Mouse (Mus musculus) ES-E14 (cell line): ENCODE results near the gene Ccdc175.

Experiments
- CHD2 ChIP-seq: IDR thresholded peaks from 2 replicates; pipeline ENCODE4 v1.6.1; 2014; ENCODE audit warnings: mild to moderate bottlenecking, low read depth, low read length, inconsistent platforms
- HCFC1 ChIP-seq: IDR thresholded peaks from 2 replicates; pipeline ENCODE4 v1.6.1; 2012; ENCODE audit warnings: low read length, inconsistent platforms, borderline replicate concordance; ENCODE audit not compliant: insufficient read depth
- MAFK ChIP-seq: IDR thresholded peaks from 2 replicates; pipeline ENCODE4 v1.6.1; 2014; ENCODE audit warnings: mild to moderate bottlenecking, low read depth, low read length, inconsistent platforms; ENCODE audit not compliant: insufficient read depth
- ZNF384 ChIP-seq: IDR thresholded peaks from 2 replicates; pipeline ENCODE4 v1.6.1; 2012; ENCODE audit warnings: low read depth, low read length, inconsistent platforms

GRCm38 (mm10) chr12:72178322-72178721 is 6.5 kb downstream of the Ccdc175 start:
- no peak for TF ChIP-seq HCFC1
- TF ChIP-seq MAFK = no peak
- TF ChIP-seq ZNF384 = no peak
- TF ChIP-seq CHD2 = no peak
